Mouse (Mus musculus) CD4-positive, CD25-positive, alpha-beta regulatory T cell, adult 4 months (primary cell): ENCODE data around the gene Trp63. TPM values are rescaled to one million over a fixed set of nuclear protein-coding genes. Genes with fewer than 3 reads are reported as not detected.
"Not testable (repeated sequence)": the region's sequence is repeated elsewhere in the genome, so short reads cannot be mapped to it uniquely, and the experiment has no call there.

ENCODE experiments used
- ATAC-seq: one replicate; pipeline ENCODE4 v1.8.0; 2017
- polyA plus RNA-seq, 2 experiments: library from polyadenylated mRNA; unstranded; fragments of 100-300 nt; shearing (Covaris generic); gene quantifications; one replicate each; pipeline ENCODE4 v1.2.1; 2017

The Trp63 gene
- not detected for polyA plus RNA-seq

DNA sequence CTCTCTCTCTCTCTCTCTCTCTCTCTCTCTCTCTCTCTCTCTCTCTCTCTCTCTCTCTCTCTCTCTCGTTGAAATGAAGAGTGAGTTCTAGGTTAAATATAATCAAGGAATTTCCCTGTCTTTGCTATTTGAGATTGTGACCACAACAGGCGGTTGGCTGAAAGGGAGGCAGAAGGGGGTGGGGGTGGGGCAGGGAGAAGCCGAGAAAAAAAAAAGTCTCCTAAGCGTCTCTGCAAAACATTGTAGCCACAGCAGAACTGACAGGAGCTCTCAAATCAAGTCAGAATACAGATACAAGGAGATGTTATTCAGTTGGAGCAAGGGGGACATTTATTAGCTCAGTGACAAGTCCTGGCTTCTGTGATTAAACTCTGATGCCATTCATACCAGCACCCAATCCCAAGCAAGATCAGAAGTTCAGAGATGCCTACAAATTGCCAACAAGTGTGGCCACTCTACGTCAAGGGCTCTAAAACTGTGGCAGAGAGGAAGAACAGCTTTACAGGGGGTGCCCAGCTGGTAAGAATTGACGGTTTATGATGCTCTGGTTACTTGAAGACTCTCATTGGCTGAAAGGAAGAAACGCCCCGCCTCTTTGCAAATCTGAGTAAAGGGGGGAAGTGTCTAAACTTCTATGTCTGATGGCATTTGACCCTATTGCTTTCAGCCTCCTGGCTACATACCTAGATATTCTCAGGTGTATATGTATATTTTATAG lies at the start of gene Trp63:
Gene Trp63, plus strand, starts transcription at position 233 of the 718 bp plus-strand sequence.
- no peak for ATAC-seq

DNA sequence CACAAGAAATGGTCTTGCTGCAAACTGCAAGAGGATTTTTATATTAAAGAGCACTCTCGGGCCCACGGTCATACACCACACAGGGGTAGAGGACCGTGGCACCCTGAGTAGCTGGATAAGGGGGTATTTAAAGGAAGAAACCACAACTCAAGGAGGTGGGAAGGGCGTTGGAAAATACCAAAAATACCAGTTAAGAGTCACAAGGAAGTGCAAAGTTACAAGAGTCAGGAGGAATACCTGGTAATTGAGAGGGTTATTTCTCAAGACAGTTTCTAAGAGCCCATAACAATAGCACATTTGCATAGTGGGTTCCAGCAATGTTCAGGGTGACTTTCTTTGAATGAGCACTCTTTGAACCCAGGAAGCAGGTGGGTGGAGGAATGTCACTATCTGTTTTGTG lies 38.8 kb upstream of the Trp63 start:
- not testable (repeated sequence) for ATAC-seq

DNA sequence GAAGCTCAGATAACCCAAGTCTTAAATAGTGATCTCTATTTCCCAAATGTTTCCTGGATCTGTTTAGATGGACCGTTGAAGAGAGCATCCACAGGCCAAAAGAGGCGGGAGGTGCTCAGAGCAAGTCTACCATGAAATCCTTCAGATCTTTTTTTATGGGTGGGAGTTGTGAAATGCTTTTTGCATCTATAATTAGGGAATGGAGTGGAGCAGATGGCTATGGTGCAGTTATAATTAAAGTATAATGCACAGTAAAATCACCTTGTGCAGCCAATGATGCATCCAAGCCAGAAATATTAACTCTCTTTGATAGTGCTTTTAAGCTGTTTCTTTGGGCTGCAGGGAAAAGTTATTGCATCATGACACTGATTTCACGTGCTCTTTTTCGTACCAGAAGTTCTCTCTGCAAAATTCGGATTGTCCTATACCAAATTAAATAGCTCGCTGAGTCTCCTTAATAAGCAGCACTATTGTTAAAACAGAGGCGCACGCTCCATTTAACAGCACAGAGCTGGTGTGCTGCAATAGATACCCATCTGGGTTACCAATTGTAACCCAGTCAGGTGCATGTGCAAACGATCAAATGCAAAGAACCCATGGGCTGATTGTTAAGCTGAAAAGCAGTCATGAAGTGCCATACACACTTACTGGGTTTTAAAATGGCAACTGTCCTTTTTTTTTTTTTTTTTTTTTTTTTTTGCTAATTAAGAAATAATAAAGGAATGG lies 22.9 kb upstream of the Trp63 start:
- ATAC-seq: no peak

DNA sequence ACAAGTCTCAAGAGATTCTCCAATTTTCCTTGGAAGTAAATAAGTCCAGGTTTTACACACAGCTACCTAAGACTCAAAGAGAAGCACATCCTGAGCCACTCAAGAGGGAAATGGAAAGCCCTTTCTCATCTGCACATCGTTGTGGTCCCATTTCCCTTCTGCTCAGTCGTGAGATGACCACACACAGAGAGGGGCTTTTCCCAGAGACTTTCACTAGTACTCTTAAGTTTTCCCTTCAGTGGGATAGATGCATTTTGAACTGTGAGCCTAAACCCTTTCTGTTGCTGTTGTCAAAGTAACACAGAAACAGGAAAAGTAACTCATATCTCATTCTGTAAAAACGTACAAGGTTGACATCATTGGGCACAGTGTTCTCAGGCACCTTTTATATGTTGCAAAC lies 20.4 kb upstream of the Trp63 start:
- no peak for ATAC-seq

DNA sequence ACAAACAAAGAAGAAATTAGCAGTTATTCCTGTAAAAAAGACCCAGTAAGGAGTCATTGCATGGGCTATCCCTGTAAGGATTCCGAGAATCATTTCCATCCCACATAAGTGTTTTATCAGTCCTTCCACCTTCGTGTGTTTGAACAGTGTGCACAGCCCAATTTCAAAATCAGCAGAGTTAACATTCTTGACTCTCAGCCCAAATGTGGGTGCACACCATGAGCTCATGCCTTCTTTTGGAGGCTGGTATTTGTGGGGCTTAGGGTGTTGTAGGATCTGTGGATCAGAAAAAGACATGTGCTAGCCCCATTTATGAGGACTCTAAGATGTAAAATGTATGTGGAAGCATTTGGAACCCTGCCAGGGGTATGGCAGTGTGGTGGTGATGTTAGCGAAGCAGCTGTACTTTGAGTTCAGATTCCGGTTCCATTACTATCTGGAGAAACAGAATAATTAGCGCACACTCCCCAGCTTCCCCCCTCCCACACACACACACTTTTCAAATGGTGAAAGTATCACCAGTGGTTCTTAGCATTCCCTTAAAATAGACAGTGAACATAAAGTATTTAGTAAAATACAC lies 9.6 kb upstream of the Trp63 start:
- no peak for ATAC-seq

DNA sequence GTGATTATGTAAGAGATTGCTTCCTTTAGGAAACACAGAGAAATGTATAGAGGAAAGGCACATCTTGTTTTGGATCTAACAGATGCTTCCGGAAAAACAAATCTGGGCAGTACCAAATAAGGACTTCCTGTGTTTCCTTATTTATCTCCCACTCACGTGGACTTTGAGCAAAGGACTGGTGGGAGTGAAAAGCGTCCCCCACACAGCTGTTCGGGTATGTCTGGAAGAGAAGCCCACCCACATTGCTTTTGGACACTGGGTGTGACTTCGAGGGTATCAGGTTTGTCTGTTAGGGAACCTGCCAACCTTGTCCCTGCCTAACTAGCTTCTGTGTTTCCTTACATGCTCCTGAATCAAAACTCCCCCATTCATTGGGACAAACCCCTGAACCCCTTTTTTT lies 3.2 kb upstream of the Trp63 start:
- ATAC-seq: no peak

DNA sequence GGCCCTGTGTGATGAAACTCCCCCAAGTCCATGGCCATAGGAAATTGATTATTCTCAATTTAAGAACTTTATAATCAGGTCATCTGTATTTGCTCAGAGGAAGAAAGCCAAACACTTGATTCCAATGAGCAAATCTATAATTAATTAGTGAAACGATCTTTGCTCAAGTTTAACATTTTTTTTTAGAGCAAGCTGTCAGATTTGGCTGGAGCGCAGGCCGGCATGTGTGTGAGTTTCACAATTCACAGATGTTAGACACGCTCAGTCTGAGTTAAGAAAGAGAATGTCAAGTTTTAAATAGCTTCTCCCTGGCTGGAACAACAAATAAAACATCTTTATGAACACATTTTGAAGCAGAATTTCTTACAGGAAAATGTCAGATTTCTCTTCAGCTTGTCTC lies 1.0 kb upstream of the Trp63 start:
- ATAC-seq: no peak

DNA sequence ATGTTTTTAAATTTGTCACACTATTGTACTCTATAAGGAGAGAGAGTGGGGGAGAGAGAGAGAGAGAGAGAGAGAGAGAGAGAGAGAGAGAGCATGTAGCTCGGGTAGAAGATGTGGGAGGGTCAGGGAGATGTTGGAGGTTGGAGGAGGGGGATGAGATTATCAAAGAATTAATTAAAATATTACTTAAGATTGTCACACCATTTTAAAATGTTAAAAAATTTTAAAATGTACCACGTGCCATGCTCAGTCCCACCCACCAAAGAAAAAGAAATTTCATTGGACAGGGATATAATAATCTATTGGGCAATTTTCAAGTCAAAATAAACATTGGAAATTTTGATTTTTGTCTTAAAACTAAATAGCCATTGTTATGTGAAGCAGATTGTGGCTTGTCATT lies 1.0 kb downstream of the Trp63 start:
- no peak for ATAC-seq

DNA sequence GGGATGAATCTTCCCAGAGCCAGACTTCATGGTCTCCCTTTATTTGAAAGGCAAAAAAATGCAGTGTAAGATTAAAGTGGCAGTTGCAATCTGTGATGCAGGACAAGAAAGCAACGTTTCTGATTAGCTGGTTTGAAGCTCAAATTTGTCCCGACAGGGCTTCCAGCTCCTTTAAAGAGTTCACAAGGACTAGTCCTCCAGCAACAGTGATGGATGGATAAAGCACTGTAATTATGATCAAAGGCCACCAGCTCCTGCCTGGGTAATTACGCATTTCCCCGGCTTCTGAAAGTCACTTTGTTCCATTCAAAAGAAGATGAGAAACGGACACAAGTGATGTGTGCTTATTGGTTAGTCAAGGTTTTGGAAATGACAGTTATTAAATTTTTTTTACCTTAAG lies 7.0 kb downstream of the Trp63 start:
- ATAC-seq: no peak

DNA sequence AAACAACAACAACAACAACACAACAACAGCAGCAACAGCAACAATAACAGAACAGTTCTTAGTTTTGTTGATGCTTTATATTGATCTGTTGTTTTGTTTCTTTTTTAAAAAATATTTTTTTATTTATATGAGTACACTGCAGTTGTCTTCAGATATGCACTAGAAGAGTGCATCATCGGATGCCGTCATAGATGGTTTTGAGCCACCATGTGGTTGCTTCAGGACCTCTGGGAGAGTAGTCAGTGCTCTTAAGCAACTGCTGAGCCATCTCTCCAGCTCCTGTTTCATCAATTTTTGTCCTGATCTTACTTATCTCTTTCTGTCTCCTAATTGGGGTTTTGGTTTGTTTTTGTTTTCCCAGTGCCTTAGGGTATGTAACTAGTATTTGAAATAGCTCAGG lies 17.7 kb downstream of the Trp63 start:
- ATAC-seq: no peak

DNA sequence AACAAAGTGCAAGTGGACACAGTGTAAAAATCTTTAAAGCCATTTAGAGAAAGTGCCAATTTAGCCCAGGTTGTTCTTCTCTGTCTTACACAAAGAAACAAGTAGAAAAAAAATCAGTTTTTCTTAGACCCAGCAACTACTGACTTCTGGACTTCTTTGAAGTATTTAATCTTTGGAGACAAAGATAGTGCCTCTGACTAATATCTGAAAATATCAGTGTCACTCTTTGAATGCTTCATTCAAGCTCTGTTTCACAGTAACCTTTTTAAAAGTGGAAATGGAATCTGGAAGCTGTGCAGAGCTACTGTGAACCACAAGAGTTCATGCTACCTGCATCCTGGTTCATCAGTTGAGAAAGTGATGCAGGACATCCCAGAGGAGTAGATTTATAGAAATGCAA lies 22.7 kb downstream of the Trp63 start:
- no peak for ATAC-seq

DNA sequence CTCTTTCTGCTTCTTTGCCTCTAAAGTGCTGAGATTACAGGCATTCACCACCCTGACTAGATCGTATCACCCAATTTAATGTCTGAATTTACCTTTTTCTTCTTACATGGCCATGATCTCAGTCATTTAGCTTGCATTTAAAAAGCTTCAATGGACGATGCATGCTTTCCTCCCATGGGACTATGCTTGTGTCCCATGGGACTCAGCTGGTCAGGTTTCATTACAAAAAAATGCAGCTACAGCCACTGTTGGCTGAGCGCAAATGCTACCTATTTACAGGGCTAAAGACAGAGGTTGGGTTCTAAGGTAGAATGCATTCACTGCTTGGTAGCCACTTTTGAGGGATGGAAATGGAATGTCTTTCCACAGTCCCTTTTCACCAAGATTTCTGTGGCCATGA lies 32.2 kb downstream of the Trp63 start:
- no peak for ATAC-seq

DNA sequence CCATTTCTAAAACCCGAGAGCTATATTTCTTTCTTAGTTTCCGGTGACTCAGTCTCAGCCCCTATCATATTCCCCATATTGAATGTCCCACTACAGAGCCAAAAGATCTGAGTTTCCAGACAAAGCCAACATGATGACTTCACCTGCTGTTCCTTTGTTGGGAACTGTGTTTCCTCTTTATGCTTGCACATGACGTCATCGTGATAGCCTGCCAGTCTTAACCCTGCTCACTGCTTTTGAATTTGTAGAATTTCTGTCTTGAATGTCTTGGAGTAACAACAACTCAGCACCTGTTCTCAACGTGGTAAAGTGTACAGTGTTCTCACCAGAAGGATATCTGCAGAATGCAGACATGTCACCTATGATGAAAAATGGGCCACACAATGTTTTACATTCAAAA lies 39.6 kb downstream of the Trp63 start:
- no peak for ATAC-seq

DNA sequence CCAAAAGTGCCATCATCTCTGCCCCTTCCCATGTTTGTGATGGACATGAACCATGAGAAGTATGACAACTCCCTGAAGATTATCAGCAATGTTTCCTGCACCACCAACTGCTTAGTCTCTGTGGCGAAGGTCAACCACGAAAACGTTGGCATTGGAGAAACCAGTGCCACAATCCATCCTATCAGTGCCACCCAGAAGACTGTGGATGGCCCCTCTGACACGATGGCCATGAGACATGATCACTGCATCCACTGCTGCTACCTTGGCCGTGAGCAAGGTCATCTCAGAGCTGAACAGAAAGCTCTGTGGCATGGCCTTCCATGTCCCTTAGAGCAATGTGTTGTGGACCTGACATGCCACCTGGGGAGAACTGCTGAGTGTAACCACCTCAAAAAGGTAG lies 43.4 kb downstream of the Trp63 start:
- no peak for ATAC-seq

DNA sequence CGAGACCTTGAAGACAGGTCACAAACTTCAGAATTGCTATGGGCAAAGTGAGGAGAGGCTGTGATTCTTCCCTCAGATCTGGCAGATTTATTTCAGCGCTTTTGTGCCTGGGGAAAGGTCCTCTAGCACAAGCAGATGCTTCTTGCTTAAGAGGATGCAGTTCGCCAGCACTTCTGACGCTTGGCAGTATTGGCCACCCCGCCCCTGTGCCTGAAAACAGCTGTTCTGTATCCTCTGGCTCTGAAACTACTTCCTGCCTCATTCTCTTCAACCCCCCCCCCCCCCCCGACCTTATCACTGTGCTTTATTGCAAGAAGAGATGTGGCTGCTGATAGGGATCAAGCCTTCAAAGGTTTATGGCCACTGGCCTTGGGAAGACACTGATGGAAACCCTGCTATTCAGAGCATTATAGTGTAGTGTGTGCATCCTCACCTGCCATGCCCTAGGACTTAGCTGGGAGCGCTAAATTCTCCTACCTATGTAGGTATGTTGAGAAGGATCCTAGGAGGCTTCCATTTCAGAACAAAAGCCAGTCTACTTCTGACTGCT lies 44.5 kb downstream of the Trp63 start:
- ATAC-seq: no peak

DNA sequence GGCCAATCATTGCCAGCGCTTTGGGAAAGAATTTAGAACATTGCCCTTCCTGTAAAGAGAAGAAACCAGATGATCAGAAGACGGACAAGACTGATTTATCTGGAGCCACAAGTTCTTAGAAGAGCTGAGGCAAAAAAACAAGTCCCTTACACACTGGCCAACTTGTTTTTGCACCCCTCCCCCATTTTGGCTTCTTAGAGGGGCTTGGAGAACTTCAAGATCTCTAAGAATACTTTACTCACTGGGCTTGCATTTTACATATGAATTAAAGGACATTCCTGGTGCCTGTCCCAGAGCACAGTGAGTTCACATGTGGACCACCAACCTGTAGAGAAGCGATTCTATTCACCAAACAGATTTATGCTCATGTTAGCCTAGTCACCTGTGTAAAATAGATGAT lies 53.3 kb downstream of the Trp63 start:
- ATAC-seq: no peak

DNA sequence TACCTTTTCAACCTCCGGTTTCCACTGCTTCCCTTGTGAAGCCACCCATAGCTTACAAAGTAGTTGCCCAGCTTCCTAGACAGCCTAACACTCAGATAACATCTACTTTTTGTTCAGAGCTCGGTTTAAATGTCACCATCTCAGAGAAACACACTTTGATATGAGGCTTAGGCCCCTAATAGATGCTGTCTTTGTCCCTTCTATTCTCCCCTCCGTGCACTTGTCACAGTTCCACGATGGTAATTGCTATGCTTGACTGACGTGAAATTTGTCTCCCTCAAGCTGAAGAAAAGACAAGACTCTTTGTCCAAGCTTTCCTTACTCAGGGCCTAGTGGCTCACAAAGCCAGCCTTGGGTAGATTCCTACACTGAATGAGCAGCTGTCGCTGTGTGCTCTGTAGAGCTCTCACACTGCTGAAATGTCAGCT lies 54.1 kb downstream of the Trp63 start:
- ATAC-seq: no peak

DNA sequence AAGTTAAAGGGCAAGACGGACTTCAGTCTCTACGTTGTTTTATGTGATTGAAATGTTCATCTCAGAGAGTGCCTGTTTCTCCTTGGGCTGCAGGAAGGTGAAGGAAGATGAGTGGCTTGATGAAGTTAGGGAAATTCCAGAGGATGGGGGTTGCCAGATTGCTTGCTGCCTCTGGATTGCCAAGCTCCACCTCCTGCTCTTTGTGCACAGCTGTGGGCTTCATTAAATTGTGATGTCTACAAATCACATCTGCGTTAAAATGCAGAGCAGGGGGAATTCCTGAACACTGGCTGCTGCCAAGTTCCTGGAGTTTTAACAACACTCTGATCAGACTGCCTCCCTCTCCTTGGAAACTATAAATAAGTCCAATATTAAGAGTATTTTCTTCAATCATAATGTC lies 63.2 kb downstream of the Trp63 start:
- no peak for ATAC-seq

DNA sequence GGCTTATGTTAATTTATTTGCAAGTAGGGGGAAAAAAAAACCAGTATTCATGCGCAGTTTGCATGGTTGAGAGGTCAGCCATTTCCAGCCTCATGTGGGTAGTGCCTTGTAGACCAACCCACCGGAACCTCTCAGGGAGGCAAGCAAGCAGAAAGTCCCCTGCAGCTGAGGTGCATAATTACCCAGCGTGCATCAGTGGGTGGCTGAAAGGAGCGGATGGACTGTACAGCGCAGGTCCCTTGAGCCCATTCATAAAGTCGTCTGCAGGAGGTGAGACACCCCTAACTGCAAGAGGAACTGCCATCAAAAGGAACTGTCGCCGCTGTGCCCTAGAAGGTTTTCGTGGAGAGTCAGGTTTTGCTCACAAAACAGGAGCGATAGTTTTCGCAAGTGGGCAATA lies 68.3 kb downstream of the Trp63 start:
- ATAC-seq: no peak

DNA sequence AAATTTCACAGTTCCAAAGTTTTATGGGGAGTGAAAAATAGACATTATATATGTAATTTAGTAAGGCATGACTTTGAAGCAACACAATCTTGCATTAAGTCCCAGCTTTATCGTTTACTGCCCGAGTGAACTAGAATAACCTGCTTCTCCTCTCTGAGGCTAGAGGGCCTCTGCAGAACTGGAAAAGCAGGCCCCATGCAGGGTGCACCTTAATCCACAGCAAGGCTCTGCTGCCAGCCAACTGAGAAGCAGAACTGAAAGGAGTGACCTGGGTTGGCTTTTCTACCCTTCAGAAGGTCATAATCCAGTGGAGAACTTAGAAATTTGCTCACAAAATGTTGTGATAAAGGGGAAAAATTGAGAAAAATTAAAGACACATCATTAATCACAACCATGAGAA lies 74.5 kb downstream of the Trp63 start:
- ATAC-seq: no peak

DNA sequence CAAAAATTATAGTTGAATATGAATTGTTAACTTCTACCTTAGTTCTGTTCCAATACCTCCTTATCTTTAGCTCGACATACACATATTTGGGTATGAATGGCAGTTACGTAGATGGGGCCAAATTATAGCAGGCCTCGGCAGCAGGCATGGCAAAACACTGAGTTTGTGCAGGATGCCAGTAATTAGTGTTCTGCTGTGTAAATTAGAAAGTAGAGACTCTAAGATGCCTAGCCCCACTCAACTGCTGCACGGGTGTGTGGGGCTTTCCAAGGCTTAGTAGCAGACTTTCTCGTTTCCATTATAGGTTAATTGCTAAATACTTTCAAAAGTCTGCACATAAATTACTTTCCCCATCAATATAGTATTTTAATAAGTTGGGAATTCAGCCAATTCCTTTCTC lies 82.0 kb downstream of the Trp63 start:
- no peak for ATAC-seq

DNA sequence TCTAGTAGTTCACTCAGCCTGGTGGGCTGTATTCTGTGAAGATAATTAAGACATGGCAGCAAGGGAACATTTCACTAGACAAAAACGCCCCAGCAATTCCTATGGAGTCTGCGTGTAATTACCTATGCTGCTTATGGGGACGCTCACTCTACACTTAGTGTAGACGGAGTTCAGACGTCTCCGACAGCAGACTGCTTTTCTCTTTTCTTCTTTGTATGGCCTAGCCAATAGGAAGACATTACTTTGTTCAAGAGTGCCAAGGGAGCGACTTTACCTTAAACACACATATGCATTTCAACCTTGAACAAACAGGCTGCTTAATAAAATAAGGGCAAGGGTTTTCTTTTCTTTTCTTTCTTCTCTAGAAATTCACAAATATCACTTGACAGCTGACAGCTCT lies 91.0 kb downstream of the Trp63 start:
- no peak for ATAC-seq

DNA sequence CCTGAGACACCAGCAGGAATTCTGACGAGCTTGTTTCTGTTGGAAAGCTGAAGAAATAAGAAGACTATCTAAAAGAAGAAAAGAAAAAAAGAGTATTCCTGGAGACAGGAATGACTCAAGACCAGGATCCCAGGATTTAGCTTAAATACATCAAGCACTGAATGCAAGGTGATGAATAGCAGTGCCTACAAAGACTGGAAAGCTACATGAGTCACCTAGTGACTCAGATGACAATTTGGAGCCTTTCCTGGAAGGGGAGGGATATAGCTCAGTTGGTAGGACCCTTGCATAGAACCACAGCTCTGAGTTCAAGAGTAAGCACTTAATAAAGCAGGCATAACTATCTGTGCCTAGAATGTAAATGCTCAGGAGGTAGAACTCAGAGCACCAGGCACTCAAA lies 93.9 kb downstream of the Trp63 start:
- ATAC-seq: no peak

DNA sequence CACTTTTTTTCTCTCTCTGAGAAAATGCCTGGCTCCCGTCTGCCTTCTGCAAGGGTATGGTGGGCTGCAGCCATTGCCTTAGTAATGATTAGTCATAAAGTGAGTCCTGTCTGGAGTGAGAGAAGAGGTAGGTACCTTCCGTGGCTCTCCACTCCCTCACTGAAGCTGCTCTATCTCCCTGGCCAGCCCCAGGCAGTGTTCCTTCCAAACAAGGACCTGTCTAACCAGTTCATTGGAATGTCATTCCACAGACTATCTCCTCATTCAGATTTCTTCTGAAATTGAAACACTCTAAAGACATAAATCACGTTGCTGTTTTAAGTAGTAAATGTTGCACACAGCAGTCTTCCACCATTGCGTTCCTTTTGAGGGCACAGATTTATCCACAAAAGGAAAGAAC lies 96.4 kb downstream of the Trp63 start:
- no peak for ATAC-seq
